Mouse (Mus musculus) neural tube, embryonic 12.5 days (tissue): ENCODE measurements around the gene Cacna1s. TPM values are rescaled to one million over a fixed set of nuclear protein-coding genes. Genes with fewer than 3 reads are reported as not detected.
A peak's percentile ranks its signal among the peaks of the same experiment; 100 is the strongest.

Experiments
- ATAC-seq: fragments of 200-750 bp; cut with Nextera tagmentation; 2 replicates; pipeline ENCODE4 v1.8.0; 2017; ENCODE audit warnings: low read depth, mild to moderate bottlenecking, moderate TSS enrichment, moderate library complexity; ENCODE audit not compliant: low FRiP score
- H3K27ac ChIP-seq: fragments of 300-500 bp; sonication (generic); 2 replicates; pipeline ENCODE4 v1.5.1; 2016
- H3K27me3 ChIP-seq: fragments of 300-500 bp; sonication (generic); replicated peaks from 2 replicates; pipeline ENCODE4 v1.6.1; 2016; ENCODE audit warnings: mild to moderate bottlenecking
- H3K36me3 ChIP-seq: fragments of 300-500 bp; sonication (generic); 2 replicates; pipeline ENCODE4 v1.6.1; 2016; ENCODE audit warnings: mild to moderate bottlenecking
- H3K4me1 ChIP-seq: fragments of 300-500 bp; sonication (generic); 2 replicates; pipeline ENCODE4 v1.6.1; 2016
- H3K4me2 ChIP-seq: fragments of 300-500 bp; sonication (generic); replicated peaks from 2 replicates; pipeline ENCODE4 v1.6.1; 2016; ENCODE audit warnings: mild to moderate bottlenecking
- H3K4me3 ChIP-seq: fragments of 300-500 bp; sonication (generic); 2 replicates; pipeline ENCODE4 v1.5.1; 2016
- H3K9ac ChIP-seq: fragments of 300-500 bp; sonication (generic); 2 replicates; pipeline ENCODE4 v1.6.1; 2016; ENCODE audit warnings: mild to moderate bottlenecking
- H3K9me3 ChIP-seq: fragments of 300-500 bp; sonication (generic); 2 replicates; pipeline ENCODE4 v1.6.1; 2016; ENCODE audit warnings: mild to moderate bottlenecking
- WGBS: fragments of 180-500 bp; shearing (Covaris S2); methylation state at CpG from one replicate; pipeline ENCODE4 v1.1.7; 2016; 5-methylcytosine and 5-hydroxymethylcytosine counted together
- polyA plus RNA-seq: library from polyadenylated mRNA; unstranded; fragments of >200 nt; fragmentation: Nextera tagmentation; extraction: Ambion mirVana; gene quantifications from 2 replicates; pipeline ENCODE4 v1.2.1, GENCODE M21; 2016

Cacna1s gene
- polyA plus RNA-seq, 1 experiment from 2014 or later = 0.81 TPM

DNA sequence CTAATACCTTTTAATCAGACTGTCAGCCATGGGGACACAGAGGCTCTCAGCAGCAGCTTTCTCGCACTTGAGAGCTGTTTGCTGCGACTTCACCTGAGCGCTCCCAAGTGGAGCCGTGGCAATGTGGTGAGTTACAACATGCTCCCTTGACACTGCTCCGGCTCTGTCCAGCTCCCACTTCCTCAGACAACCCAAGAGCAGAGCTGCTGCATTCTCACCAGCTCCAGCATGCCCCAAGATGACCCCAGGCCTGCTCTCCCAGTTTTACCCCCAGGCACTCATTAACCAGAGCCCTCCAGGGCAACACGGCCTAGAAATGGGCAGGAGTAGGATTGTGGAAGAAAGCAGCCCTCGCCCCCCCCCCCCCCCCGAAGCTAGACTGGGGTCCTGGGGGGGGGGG lies 20.9 kb upstream of the Cacna1s start:
- no peaks in the 10 kb centered on the region for H3K4me1 ChIP-seq
- no peak overlapping the region for H3K4me2 ChIP-seq
- no peak overlapping the region for H3K4me3 ChIP-seq
- H3K9me3 ChIP-seq = no peaks in the 10 kb centered on the region
- H3K36me3 ChIP-seq = peaks cover 89% of the 10 kb centered on the region
- 78% methylated on average over 8 of the region's 8 CpGs for WGBS
- H3K9ac ChIP-seq = no peak overlapping the region
- no peak for ATAC-seq
- H3K27me3 ChIP-seq = no peaks in the 10 kb centered on the region
- no peak overlapping the region for H3K27ac ChIP-seq

GRCm38 (mm10) chr1:136032961-136033360 lies 19.6 kb upstream of the Cacna1s start:
- ATAC-seq = no peak
- Histone ChIP-seq H3K36me3 (peaks cover 76% of the 10 kb centered on the region), H3K4me1 (no peaks in the 10 kb centered on the region), H3K9ac (no peak overlapping the region), H3K27ac (no peak overlapping the region), H3K4me2 (no peak overlapping the region), H3K9me3 (no peaks in the 10 kb centered on the region), H3K27me3 (no peaks in the 10 kb centered on the region; the same call in 1 of the 2 replicates), H3K4me3 (no peak overlapping the region)
- WGBS = 80% methylated on average over 7 of the region's 7 CpGs

- WGBS = 80% methylated on average over 5 of the region's 5 CpGs
- H3K27me3 ChIP-seq = peaks cover 4% of the 10 kb centered on the region; the same call in 1 of the 2 replicates
- no peak overlapping the region for H3K27ac ChIP-seq
- H3K4me2 ChIP-seq = no peak overlapping the region
- H3K4me1 ChIP-seq = 0 out of 2 replicates have a peak, but pooled peaks cover 6% of the 10 kb centered on the region
- H3K9me3 ChIP-seq = no peaks in the 10 kb centered on the region
- ATAC-seq = no peak
- no peak overlapping the region for H3K9ac ChIP-seq
- H3K4me3 ChIP-seq = no peak overlapping the region
- H3K36me3 ChIP-seq = peaks cover 19% of the 10 kb centered on the region
Observed at GRCm38 (mm10) chr1:136038746-136039538, 13.6 kb upstream of the Cacna1s start.

DNA sequence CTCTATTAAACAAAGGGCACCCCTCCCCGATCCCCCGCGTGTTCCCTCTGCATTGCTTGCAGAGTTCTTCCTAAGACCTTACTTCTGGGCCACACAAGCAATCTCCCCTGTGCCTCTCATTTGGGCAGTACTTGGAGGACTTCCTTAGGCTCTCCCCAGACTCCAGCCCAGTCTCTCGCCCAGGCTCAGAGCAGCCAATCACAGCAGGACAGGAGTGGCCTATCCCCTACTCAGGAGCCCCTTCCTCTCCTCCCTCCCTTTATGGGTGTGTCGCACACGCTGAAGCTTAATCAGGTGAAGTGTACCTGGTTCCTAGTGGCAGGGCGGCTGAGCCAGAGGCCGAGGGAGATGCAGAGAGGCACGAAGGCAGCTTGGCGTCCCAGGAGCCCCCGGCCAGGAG lies 12.1 kb upstream of the Cacna1s start:
- Histone ChIP-seq H3K9ac (no peak overlapping the region), H3K4me1 (0 out of 2 replicates have a peak, but pooled peaks cover 6% of the 10 kb centered on the region), H3K4me3 (no peak overlapping the region), H3K4me2 (no peak overlapping the region), H3K9me3 (no peaks in the 10 kb centered on the region), H3K36me3 (peaks cover 4% of the 10 kb centered on the region; the same call in 1 of the 2 replicates), H3K27me3 (peaks cover 4% of the 10 kb centered on the region; the same call in 1 of the 2 replicates), H3K27ac (no peak overlapping the region)
- ATAC-seq = no peak
- 20% methylated on average over 11 of the region's 11 CpGs for WGBS

GRCm38 (mm10) chr1:136040874-136041273 lies 11.7 kb upstream of the Cacna1s start:
- H3K27me3 ChIP-seq = peaks cover 4% of the 10 kb centered on the region; the same call in 1 of the 2 replicates
- no peak overlapping the region for H3K27ac ChIP-seq
- 0 out of 2 replicates have a peak, but pooled peaks have one; percentile 41 for ATAC-seq
- 0 out of 2 replicates have a peak, but pooled peaks cover 6% of the 10 kb centered on the region for H3K4me1 ChIP-seq
- no peaks in the 10 kb centered on the region for H3K9me3 ChIP-seq
- WGBS = 45% methylated on average over 4 of the region's 4 CpGs
- no peak overlapping the region for H3K9ac ChIP-seq
- H3K4me3 ChIP-seq = no peak overlapping the region
- H3K36me3 ChIP-seq = peaks cover 1% of the 10 kb centered on the region; the same call in 1 of the 2 replicates
- no peak overlapping the region for H3K4me2 ChIP-seq

DNA sequence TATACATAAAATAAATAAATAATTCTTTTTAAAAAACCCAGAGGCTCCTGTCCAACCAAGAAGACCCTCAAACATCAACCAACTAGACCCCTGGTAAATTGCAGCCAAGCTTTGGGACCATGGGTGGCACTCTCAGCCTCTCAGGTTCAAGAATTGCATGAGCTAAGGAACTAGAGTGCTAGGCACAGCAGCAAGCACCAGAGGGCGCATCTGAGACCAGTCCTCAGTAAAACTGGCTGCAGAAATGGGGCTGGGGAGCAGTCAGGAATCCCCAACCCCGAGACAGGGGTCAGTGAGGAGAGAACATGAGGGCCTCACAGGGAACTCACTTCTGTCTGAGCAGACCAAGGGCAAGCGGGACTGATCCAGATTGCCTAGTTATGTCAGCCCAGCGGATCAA lies 6.8 kb upstream of the Cacna1s start:
- H3K27me3 ChIP-seq = peaks cover 18% of the 10 kb centered on the region
- 16% methylated on average over 4 of the region's 4 CpGs for WGBS
- H3K36me3 ChIP-seq = no peaks in the 10 kb centered on the region
- no peak for ATAC-seq
- H3K9ac ChIP-seq = no peak overlapping the region
- H3K4me1 ChIP-seq = peaks cover 7% of the 10 kb centered on the region
- no peak overlapping the region for H3K4me3 ChIP-seq
- no peak overlapping the region for H3K27ac ChIP-seq
- H3K4me2 ChIP-seq = no peak overlapping the region
- H3K9me3 ChIP-seq = no peaks in the 10 kb centered on the region

GRCm38 (mm10) chr1:136047432-136047831 lies 5.1 kb upstream of the Cacna1s start:
- Histone ChIP-seq H3K27me3 (peaks cover 28% of the 10 kb centered on the region), H3K4me3 (no peak overlapping the region)
- no peak for ATAC-seq

DNA sequence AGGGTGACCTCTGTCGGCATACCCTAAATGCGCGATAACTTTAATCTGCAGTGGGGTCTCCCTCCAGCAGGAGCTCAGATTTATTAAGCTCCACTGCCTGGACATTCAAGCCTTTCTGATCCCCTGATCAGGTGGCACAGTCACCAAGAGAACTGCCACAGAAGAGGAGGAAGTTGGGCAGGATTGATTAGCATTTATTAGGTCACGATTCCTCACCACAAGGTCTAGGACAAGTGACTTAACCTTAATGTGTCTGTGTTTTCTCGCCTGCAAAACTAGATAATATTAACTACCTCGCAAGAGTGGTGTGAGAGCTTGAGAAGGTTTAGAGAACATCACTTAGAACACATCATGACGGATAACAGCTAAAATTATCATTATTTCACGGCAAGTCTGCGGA lies 4.7 kb upstream of the Cacna1s start:
- H3K9ac ChIP-seq = no peak overlapping the region
- H3K9me3 ChIP-seq = no peaks in the 10 kb centered on the region
- no peaks in the 10 kb centered on the region for H3K36me3 ChIP-seq
- 75% methylated on average over 9 of the region's 9 CpGs for WGBS
- no peak overlapping the region for H3K4me3 ChIP-seq
- peaks cover 33% of the 10 kb centered on the region for H3K27me3 ChIP-seq
- no peak overlapping the region for H3K4me2 ChIP-seq
- ATAC-seq = no peak
- H3K4me1 ChIP-seq = peaks cover 16% of the 10 kb centered on the region
- H3K27ac ChIP-seq = no peak overlapping the region

More at GRCm38 (mm10) chr1:136047432-136047831, 5.1 kb upstream of the Cacna1s start:
- Histone ChIP-seq H3K4me2 (no peak overlapping the region), H3K4me1 (peaks cover 12% of the 10 kb centered on the region), H3K36me3 (no peaks in the 10 kb centered on the region), H3K9ac (no peak overlapping the region), H3K27ac (no peak overlapping the region), H3K9me3 (no peaks in the 10 kb centered on the region)
- 7% methylated on average over 2 of the region's 2 CpGs for WGBS

- Histone ChIP-seq H3K27me3 (peaks cover 46% of the 10 kb centered on the region), H3K4me1 (peaks cover 16% of the 10 kb centered on the region), H3K4me3 (peak within 1 kb of the TSS; percentile 27), H3K9ac (peak within 1 kb of the TSS; percentile 30; the same call in 1 of the 2 replicates), H3K4me2 (peak within 1 kb of the TSS; percentile 65), H3K9me3 (no peaks in the 10 kb centered on the region), H3K27ac (no peak within 1 kb of the TSS), H3K36me3 (no peaks in the 10 kb centered on the region)
- WGBS = 23% methylated on average over 29 of the region's 29 CpGs
- ATAC-seq = no peak
Observed at GRCm38 (mm10) chr1:136050312-136051012, 2.1 kb upstream of the Cacna1s start, which contains the start of gene Ascl5. Gene Ascl5, plus strand, starts transcription at chr1:136050804.

DNA sequence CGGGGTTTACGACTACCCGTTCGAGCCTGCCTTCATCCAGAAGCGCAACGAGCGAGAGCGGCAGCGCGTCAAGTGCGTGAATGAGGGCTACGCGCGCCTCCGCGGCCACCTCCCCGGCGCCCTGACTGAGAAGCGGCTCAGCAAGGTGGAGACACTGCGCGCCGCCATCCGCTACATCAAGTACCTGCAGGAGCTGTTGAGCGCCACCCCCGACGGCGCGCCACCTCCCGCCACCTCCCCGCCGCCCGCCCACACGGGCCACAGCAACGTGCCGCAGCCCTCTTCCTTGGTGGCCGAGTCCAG lies 1.6 kb upstream of the Cacna1s start:
- Histone ChIP-seq H3K4me1 (peaks cover 16% of the 10 kb centered on the region), H3K27ac (no peak overlapping the region), H3K9ac (peak overlapping the region; percentile 30; the same call in 1 of the 2 replicates), H3K9me3 (no peaks in the 10 kb centered on the region), H3K4me2 (peak overlapping the region; percentile 65), H3K36me3 (no peaks in the 10 kb centered on the region), H3K27me3 (peaks cover 46% of the 10 kb centered on the region), H3K4me3 (peak overlapping the region; percentile 27)
- ATAC-seq = peak; percentile 39; the same call in 1 of the 2 replicates
- WGBS = 1% methylated on average over 36 of the region's 36 CpGs

DNA sequence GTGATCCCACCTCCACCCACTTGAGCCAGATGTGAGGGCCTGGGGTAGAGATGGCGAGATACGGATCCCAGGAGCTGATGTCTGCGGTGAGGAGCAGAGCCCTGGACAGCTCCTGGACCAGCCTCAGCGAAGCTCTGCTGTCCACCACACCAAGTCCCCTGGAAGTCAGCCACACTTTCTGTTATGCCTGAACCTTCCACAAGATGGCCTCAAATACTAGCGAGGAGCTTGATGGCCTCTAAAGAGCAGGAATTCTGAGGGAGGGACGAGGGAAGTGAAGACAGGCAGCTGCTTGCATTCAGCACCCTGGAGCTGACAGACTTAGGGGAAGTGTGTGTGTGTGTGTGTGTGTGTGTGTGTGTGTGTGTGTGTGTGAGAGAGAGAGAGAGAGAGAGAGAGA lies 1.1 kb upstream of the Cacna1s start:
- Histone ChIP-seq H3K4me3 (peak overlapping the region; percentile 27; the same call in 1 of the 2 replicates), H3K4me2 (peak overlapping the region; percentile 65), H3K9me3 (no peaks in the 10 kb centered on the region), H3K9ac (peak overlapping the region; percentile 30; the same call in 1 of the 2 replicates), H3K27me3 (peaks cover 46% of the 10 kb centered on the region), H3K27ac (no peak overlapping the region), H3K4me1 (peaks cover 16% of the 10 kb centered on the region), H3K36me3 (no peaks in the 10 kb centered on the region)
- peak; percentile 70 for ATAC-seq
- WGBS = 0% methylated on average over 6 of the region's 6 CpGs

DNA sequence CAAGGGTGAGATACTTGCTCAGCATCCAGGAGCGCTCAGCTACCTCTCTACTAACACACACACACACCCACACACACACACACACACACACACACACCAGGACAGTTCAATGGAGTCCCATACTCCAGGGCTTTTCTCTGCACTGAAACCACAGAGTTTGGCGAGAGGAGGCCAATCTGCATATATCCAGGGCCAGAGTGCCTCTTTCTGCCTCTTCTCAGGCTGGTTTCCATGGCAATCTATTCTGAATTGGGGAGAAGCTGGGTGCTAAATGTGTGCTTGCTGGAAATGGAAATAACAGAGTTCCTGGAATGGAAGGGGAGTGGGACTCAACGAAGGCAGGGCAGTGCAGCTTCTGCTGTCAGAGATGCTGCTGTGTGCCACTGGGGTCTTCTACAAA lies 3.2 kb downstream of the Cacna1s start:
- Histone ChIP-seq H3K4me2 (no peak overlapping the region), H3K4me1 (peaks cover 11% of the 10 kb centered on the region), H3K9me3 (no peaks in the 10 kb centered on the region), H3K36me3 (no peaks in the 10 kb centered on the region), H3K27me3 (peaks cover 29% of the 10 kb centered on the region), H3K9ac (no peak overlapping the region), H3K27ac (no peak overlapping the region), H3K4me3 (no peak overlapping the region)
- 62% methylated on average over 3 of the region's 3 CpGs for WGBS
- no peak for ATAC-seq
